Mouse (Mus musculus): ENCODE measurements around the gene Gm28043.

DNA sequence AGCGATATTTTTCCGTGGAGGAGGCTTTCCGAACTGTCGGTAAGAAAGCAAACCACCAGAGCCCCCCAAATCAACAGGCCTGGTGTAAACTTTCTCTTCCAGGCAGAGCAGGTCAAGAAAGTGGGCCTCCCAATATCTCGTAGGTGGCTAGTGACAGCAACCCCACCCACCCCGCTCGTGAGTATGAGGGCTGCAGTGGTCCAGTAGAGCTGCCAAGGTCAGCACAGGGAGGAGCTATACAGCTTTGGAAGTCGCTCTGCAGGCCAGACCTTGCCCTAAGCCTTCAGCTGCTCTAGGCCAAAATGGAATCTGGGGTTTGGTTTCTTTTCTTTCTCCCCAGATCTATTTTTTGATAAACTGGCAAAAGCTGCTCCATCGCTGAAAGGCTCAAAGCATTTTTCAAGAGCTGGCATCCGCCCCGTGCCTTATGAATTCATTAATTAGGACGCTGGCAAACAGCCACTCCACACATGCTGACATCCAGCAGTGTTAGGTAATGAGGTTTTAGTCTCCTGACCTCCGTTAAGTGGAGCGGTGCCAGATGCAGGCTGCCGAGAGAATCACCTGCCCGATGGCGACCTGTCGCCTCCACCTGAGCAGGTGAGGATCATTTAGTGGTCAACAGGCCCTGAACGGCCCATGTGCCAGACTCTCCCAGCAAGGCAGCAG is 96.5 kb downstream of the Gm28043 start:
- TF ChIP-seq IRF4 (IDR thresholded peaks at IDR 0.05; ENCODE audit: low read depth, low read length) (no peak), POLR2AphosphoS2 (IDR thresholded peaks at IDR 0.05; ENCODE audit: low read depth, low read length) (no peak), TCF12 (IDR thresholded peaks at IDR 0.05; ENCODE audit: low read depth, low read length) (no peak), CTCF (conservative IDR thresholded peaks at IDR 0.05 in 1 of 2, IDR thresholded peaks at IDR 0.05 in 1 of 2; ENCODE audit: low read depth in 2 of 2, low read length in 2 of 2) (no peak), BHLHE40 (IDR thresholded peaks at IDR 0.05; ENCODE audit: low read depth, low read length) (no peak), USF1 (IDR thresholded peaks at IDR 0.05; ENCODE audit: low read depth, low read length) (no peak), ZNF384 (IDR thresholded peaks at IDR 0.05; ENCODE audit: low read depth, low read length) (no peak), JUN (IDR thresholded peaks at IDR 0.05; ENCODE audit: insufficient read depth, low read depth, low read length) (no peak), ZC3H11A (IDR thresholded peaks at IDR 0.05; ENCODE audit: low read depth, low read length) (no peak), CHD1 (IDR thresholded peaks at IDR 0.05; ENCODE audit: low read depth, low read length) (no peak), MAX (IDR thresholded peaks at IDR 0.05; ENCODE audit: low read length) (no peak), POLR2A (IDR thresholded peaks at IDR 0.05; ENCODE audit: low read depth, low read length) (no peak), NRF1 (IDR thresholded peaks at IDR 0.05; ENCODE audit: low read depth, low read length) (no peak), SIN3A (IDR thresholded peaks at IDR 0.05; ENCODE audit: low read length) (no peak)
